Mouse (Mus musculus): Measurements from ENCODE around the gene Adipoq.

GRCm38 (mm10) chr16:23158957-23159356, 12.6 kb downstream of the Adipoq start:
- TF ChIP-seq CTCF (IDR thresholded peaks at IDR 0.05; ENCODE audit: low read depth) (no peak), EP300 (IDR thresholded peaks at IDR 0.05; ENCODE audit: low read depth) (no peak)

All from liver, embryonic 14.5 days (tissue).